Mouse (Mus musculus) CH12.LX (cell line): ENCODE measurements around the gene Bmp6. TPM values are rescaled to one million over a fixed set of nuclear protein-coding genes. Genes with fewer than 3 reads are reported as not detected.

Experiments used
- DNase-seq: peaks from one replicate; pipeline ENCODE4 v3.0.0-alpha.2; 2013; ENCODE audit errors: extremely low read depth
- H3K27ac ChIP-seq: 2 replicates; pipeline ENCODE4 v1.5.1; 2012; ENCODE audit warnings: low read depth, mild to moderate bottlenecking, control low read depth, moderate library complexity; ENCODE audit not compliant: insufficient read depth
- H3K27me3 ChIP-seq: replicated peaks from 2 replicates; pipeline ENCODE3; 2012; ENCODE audit warnings: inconsistent platforms
- H3K36me3 ChIP-seq, 2 experiments: replicated peaks in 1 of 2; 2 replicates each; pipeline versions ENCODE3 to v1.6.1; 2012; ENCODE audit warnings: inconsistent platforms in 1 of 2, low read length in 1 of 2, mild to moderate bottlenecking in 1 of 2, mixed read lengths in 1 of 2, moderate library complexity in 1 of 2; ENCODE audit not compliant: control insufficient read depth in 1 of 2, insufficient read depth in 1 of 2
- H3K4me1 ChIP-seq, 2 experiments: 2 replicates each; pipeline ENCODE4 v1.6.1; 2012; ENCODE audit warnings: inconsistent platforms in 1 of 2, moderate library complexity in 1 of 2; ENCODE audit not compliant: insufficient read depth in 2 of 2, control insufficient read depth in 1 of 2
- H3K4me2 ChIP-seq: 2 replicates; pipeline ENCODE4 v1.6.1; 2012; ENCODE audit warnings: low read depth, mild to moderate bottlenecking, control low read depth; ENCODE audit not compliant: poor library complexity, insufficient read depth, severe bottlenecking
- H3K4me3 ChIP-seq, 3 experiments: fragments of 150-350 bp in 1 of 3; sonication (generic) in 1 of 3; replicated peaks in 1 of 3; 2 replicates each; pipeline versions ENCODE3 to v1.5.1; 2011 to 2012; ENCODE audit warnings: low read depth in 2 of 3, low read length in 2 of 3, mild to moderate bottlenecking in 2 of 3, moderate library complexity in 2 of 3, control low read depth in 1 of 3, improper control_type of control experiment in 1 of 3, inconsistent platforms in 1 of 3, mixed read lengths in 1 of 3; ENCODE audit not compliant: poor library complexity in 1 of 3
- H3K79me2 ChIP-seq: replicated peaks from 2 replicates; pipeline ENCODE4 v1.6.1; 2012; ENCODE audit warnings: mild to moderate bottlenecking, moderate library complexity; ENCODE audit not compliant: control insufficient read depth, poor library complexity, insufficient read depth, severe bottlenecking; ENCODE audit errors: extremely low read depth
- H3K9ac ChIP-seq: 2 replicates; pipeline ENCODE4 v1.6.1; 2012; ENCODE audit warnings: low read depth, mild to moderate bottlenecking, control low read depth, moderate library complexity; ENCODE audit not compliant: insufficient read depth
- H3K9me3 ChIP-seq: replicated peaks from 2 replicates; pipeline ENCODE3; 2012; ENCODE audit warnings: low read length, inconsistent platforms, mixed read lengths
- BHLHE40 ChIP-seq: IDR thresholded peaks from 2 replicates; pipeline ENCODE4 v1.6.1; 2011; ENCODE audit warnings: mild to moderate bottlenecking, low read depth, low read length, improper control_type of control experiment
- CHD1 ChIP-seq: IDR thresholded peaks from 2 replicates; pipeline ENCODE4 v1.6.1; 2012; ENCODE audit warnings: low read depth, low read length, improper control_type of control experiment, inconsistent platforms
- CHD2 ChIP-seq: IDR thresholded peaks from 2 replicates; pipeline ENCODE4 v1.6.1; 2011; ENCODE audit warnings: low read length, improper control_type of control experiment
- CTCF ChIP-seq, 2 experiments: IDR thresholded peaks in 1 of 2; conservative IDR thresholded peaks in 1 of 2; 2 replicates each; pipeline ENCODE4 v1.5.1; 2011 to 2012; ENCODE audit warnings: low read depth in 2 of 2, low read length in 2 of 2, improper control_type of control experiment in 1 of 2, inconsistent platforms in 1 of 2, mild to moderate bottlenecking in 1 of 2, moderate library complexity in 1 of 2
- ELF1 ChIP-seq: IDR thresholded peaks from 2 replicates; pipeline ENCODE4 v1.6.1; 2014; ENCODE audit warnings: low read depth, mild to moderate bottlenecking, inconsistent platforms, low read length, improper control_type of control experiment
- EP300 ChIP-seq: IDR thresholded peaks from 2 replicates; pipeline ENCODE4 v1.6.1; 2011; ENCODE audit warnings: low read length, improper control_type of control experiment
- IRF4 ChIP-seq: IDR thresholded peaks from 2 replicates; pipeline ENCODE4 v1.6.1; 2014; ENCODE audit warnings: low read depth, mild to moderate bottlenecking, inconsistent platforms, low read length, improper control_type of control experiment
- POLR2A ChIP-seq: IDR thresholded peaks from 2 replicates; pipeline ENCODE4 v1.6.1; 2011; ENCODE audit warnings: low read depth, mild to moderate bottlenecking, improper control_type of control experiment, low read length
- SMC3 ChIP-seq: IDR thresholded peaks from 2 replicates; pipeline ENCODE4 v1.6.1; 2011; ENCODE audit warnings: low read depth, low read length, improper control_type of control experiment
- TCF12 ChIP-seq: IDR thresholded peaks from 2 replicates; pipeline ENCODE4 v1.6.1; 2014; ENCODE audit warnings: low read depth, mild to moderate bottlenecking, inconsistent platforms, low read length, improper control_type of control experiment
- UBTF ChIP-seq: IDR thresholded peaks from 2 replicates; pipeline ENCODE4 v1.6.1; 2012; ENCODE audit warnings: low read depth, mild to moderate bottlenecking, inconsistent platforms, low read length, improper control_type of control experiment, moderate library complexity
- USF1 ChIP-seq: IDR thresholded peaks from 2 replicates; pipeline ENCODE4 v1.6.1; 2014; ENCODE audit warnings: low read depth, mild to moderate bottlenecking, inconsistent platforms, low read length, improper control_type of control experiment
- USF2 ChIP-seq: conservative IDR thresholded peaks from 2 replicates; pipeline ENCODE4 v1.6.1; 2011; ENCODE audit warnings: low read depth, low read length, improper control_type of control experiment
- dilution Hi-C: fragments of 300-500 bp; cut with MboI; formaldehyde crosslinking; loops from 2 replicates; pipeline ENCODE4 v1.14.3; 2020; ENCODE audit warnings: low sequenced_read_pairs; ENCODE audit not compliant: extremely low pct_unique_long_range_greater_than_20kb, extremely low pct_ligation_motif_present
- in situ Hi-C: fragments of 300-500 bp; cut with MboI; formaldehyde crosslinking; loops from 3 replicates; pipeline ENCODE4 v1.14.3; 2019; ENCODE audit warnings: low sequenced_read_pairs, low pct_ligation_motif_present, low pct_unique_long_range_greater_than_20kb, mixed read lengths
- polyA plus RNA-seq: library from polyadenylated mRNA; unstranded; fragments of >175 nt; gene quantifications from 2 replicates; pipeline ENCODE4 v1.2.1, GENCODE M21; 2012; ENCODE audit warnings: low read depth; ENCODE audit not compliant: insufficient read length
- total RNA-seq, 2 experiments: library from RNA; depleted of rRNA; stranded (reverse); fragments of 300-350 nt in 1 of 2; fragments of >200 nt in 1 of 2; gene quantifications; 2 replicates each; pipeline ENCODE4 v1.2.3; 2012 to 2014

Bmp6 gene
- total and polyA plus RNA-seq, 3 experiments, result 0.16 to 3.5 (median 0.77) TPM

DNA sequence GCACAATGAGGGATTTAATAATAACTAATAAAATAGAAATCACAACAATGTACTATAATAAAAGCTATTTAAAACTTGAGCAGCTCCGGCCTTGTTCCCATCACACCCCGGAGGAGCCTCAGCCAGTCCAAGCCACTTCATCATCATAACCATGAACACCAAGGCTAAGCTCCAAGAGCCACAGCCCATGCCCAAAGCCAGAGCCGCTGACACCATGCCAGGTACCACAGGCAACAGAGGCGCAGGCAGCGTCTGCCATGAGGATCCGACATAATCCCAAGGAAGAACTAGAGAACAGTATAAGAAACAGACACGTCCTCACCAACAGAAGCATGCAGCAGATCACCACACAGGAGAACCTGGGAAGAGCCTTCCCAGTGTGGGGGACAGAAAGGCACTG, 169.0 kb downstream of the Bmp6 start:
- dilution Hi-C loops, result no loop called here
- no peak overlapping the region for H3K27ac ChIP-seq
- no peaks in the 10 kb centered on the region for H3K27me3 ChIP-seq
- in situ Hi-C loops, result no loop called here
- peaks cover 72 to 93% of the 10 kb centered on the region in 2 experiments for H3K36me3 ChIP-seq
- H3K79me2 ChIP-seq, result peaks cover 14% of the 10 kb centered on the region
- no peak overlapping the region for H3K4me3 ChIP-seq
- H3K9me3 ChIP-seq, result no peaks in the 10 kb centered on the region
- H3K4me1 ChIP-seq, result peaks cover 0 to 38% of the 10 kb centered on the region in 2 experiments; a peak in 2 of 4 replicates
- H3K4me2 ChIP-seq, result no peak overlapping the region
- DNase-seq, result no peak
- no peak overlapping the region for H3K9ac ChIP-seq
- TF ChIP-seq CHD2 (no peak), POLR2A (no peak), EP300 (no peak)
- TF ChIP-seq, all 38 proteins: peak for 0

DNA sequence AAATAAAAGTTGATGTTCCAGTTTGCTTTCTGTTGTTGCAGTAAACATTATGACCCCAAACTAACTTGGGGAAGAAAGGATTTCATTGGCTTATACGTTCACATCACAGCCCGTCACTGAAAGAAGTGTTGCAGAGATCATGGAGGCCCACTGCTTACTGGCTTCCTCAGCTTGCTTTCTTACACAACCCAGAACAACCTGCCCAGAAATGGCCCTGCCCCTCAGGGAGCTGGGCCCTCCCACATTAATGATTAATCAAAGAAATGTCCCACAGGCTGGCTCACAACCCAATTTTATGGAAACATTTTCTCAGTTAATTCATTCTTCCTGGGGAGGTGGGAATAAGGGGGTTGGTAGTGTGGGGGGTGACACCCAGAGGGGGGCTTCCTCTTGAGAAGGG, 170.5 kb downstream of the Bmp6 start:
- peaks cover 70 to 93% of the 10 kb centered on the region in 2 experiments for H3K36me3 ChIP-seq
- TF ChIP-seq ELF1 (no peak), BHLHE40 (no peak), IRF4 (no peak), UBTF (no peak), CTCF (conservative IDR thresholded peaks at IDR 0.05 in 1 of 2, IDR thresholded peaks at IDR 0.05 in 1 of 2; ENCODE audit: low read depth in 2 of 2, low read length in 2 of 2) (no peak)
- no peak for DNase-seq
- H3K27ac ChIP-seq, result no peak overlapping the region
- H3K27me3 ChIP-seq, result no peaks in the 10 kb centered on the region
- H3K9ac ChIP-seq, result no peak overlapping the region
- no peak overlapping the region for H3K4me2 ChIP-seq
- H3K79me2 ChIP-seq, result peaks cover 27% of the 10 kb centered on the region
- no peaks in the 10 kb centered on the region for H3K9me3 ChIP-seq
- in situ Hi-C loops (no loop called here), dilution Hi-C loops (no loop called here)
- H3K4me1 ChIP-seq, result peaks cover 11 to 32% of the 10 kb centered on the region in 2 experiments
- no peak overlapping the region for H3K4me3 ChIP-seq

DNA sequence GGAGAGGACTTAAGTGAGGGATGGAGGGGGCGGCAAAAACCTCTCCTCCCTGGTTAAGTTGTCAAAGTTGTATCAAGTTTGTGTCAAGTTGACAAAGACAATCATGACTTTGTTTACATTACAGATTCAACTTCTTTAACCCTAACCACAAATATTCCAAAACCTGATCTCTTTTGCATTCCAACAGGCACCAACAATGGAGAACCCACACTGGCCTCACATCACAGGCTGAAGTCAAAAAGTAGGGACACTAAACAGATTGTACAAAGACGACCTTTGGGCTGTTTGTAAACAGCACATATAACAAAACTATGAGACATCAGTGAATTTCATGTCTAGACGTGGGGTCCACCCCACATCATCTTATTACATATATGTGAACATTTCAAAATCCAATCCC, 170.9 kb downstream of the Bmp6 start:
- Histone ChIP-seq H3K79me2 (peaks cover 31% of the 10 kb centered on the region), H3K4me1 (peaks cover 14 to 35% of the 10 kb centered on the region in 2 experiments), H3K4me2 (no peak overlapping the region), H3K27ac (no peak overlapping the region), H3K4me3 (no peak overlapping the region)
- dilution Hi-C loops, result no loop called here
- DNase-seq, result no peak
- no peak for TF ChIP-seq UBTF
- TF ChIP-seq, all 38 proteins: peak for 0
- no peak overlapping the region for H3K9ac ChIP-seq
- in situ Hi-C loops, result no loop called here
- peaks cover 70 to 94% of the 10 kb centered on the region in 2 experiments for H3K36me3 ChIP-seq
- H3K27me3 ChIP-seq, result no peaks in the 10 kb centered on the region
- H3K9me3 ChIP-seq, result no peaks in the 10 kb centered on the region

DNA sequence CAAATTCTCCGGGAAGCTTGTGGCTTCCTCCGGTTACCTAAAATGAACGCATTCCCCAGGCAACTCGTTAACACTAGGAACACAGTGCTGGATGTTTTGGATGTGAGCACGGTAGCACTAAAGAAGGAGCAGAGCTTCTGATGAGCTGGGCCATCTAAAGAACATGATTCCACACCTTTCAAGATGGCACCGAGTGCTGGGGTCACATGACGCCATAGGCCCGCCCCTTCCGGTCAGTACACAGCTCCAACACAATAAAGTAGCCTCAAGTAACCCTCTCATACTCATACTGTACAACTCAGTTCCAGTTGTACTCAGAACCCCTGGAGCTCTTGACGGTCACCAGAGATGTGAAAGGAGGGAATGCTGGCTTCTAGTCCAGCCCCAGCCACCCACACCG, 171.7 kb downstream of the Bmp6 start:
- peak; percentile 58 for TF ChIP-seq USF1
- TF ChIP-seq EP300, result no peak
- peak; percentile 47; the same call in 1 of the 2 replicates for TF ChIP-seq USF2
- no peak for TF ChIP-seq SMC3
- TF ChIP-seq TCF12, result no peak
- TF ChIP-seq CHD1, result no peak
- Histone ChIP-seq H3K79me2 (peaks cover 35% of the 10 kb centered on the region), H3K4me1 (peaks cover 18 to 42% of the 10 kb centered on the region in 2 experiments), H3K9ac (no peak overlapping the region), H3K4me3 (no peak overlapping the region), H3K4me2 (no peak overlapping the region), H3K27ac (no peak overlapping the region), H3K9me3 (no peaks in the 10 kb centered on the region), H3K36me3 (peaks cover 74 to 98% of the 10 kb centered on the region in 2 experiments), H3K27me3 (no peaks in the 10 kb centered on the region)
- dilution Hi-C loops, result no loop called here
- DNase-seq, result no peak
- in situ Hi-C loops, result no loop called here
